Mouse (Mus musculus) stomach, embryonic 16.5 days (tissue): Measurements from ENCODE around the gene Ly6g6f. TPM values are rescaled to one million over a fixed set of nuclear protein-coding genes. Genes with fewer than 3 reads are reported as not detected.

Experiments used
- ATAC-seq: fragments of 200-750 bp; cut with Nextera tagmentation; 2 replicates; pipeline ENCODE4 v1.8.0; 2017; ENCODE audit warnings: moderate number of reproducible peaks, moderate TSS enrichment; ENCODE audit not compliant: insufficient read depth, low FRiP score
- H3K27ac ChIP-seq: fragments of 300-500 bp; sonication (generic); 2 replicates; pipeline ENCODE4 v1.5.1; 2014; ENCODE audit warnings: low read length
- H3K27me3 ChIP-seq: fragments of 300-500 bp; sonication (generic); 2 replicates; pipeline ENCODE4 v1.6.1; 2014; ENCODE audit warnings: low read length, control low read depth, mixed read lengths; ENCODE audit not compliant: control insufficient read depth, insufficient read depth
- H3K36me3 ChIP-seq: fragments of 300-500 bp; sonication (generic); 2 replicates; pipeline ENCODE4 v1.6.1; 2014; ENCODE audit warnings: low read length; ENCODE audit not compliant: control insufficient read depth, insufficient read depth
- H3K4me1 ChIP-seq: fragments of 300-500 bp; sonication (generic); 2 replicates; pipeline ENCODE4 v1.6.1; 2014; ENCODE audit warnings: low read length, control low read depth, mixed read lengths; ENCODE audit not compliant: control insufficient read depth, insufficient read depth
- H3K4me2 ChIP-seq: fragments of 300-500 bp; sonication (generic); 2 replicates; pipeline ENCODE4 v1.6.1; 2014; ENCODE audit warnings: low read depth, low read length, mixed read lengths
- H3K4me3 ChIP-seq: fragments of 300-500 bp; sonication (generic); replicated peaks from 2 replicates; pipeline ENCODE4 v1.5.1; 2014; ENCODE audit warnings: mild to moderate bottlenecking, low read length
- H3K9ac ChIP-seq: fragments of 300-500 bp; sonication (generic); 2 replicates; pipeline ENCODE4 v1.6.1; 2014; ENCODE audit warnings: low read length
- H3K9me3 ChIP-seq: fragments of 300-500 bp; sonication (generic); replicated peaks from 2 replicates; pipeline ENCODE4 v1.6.1; 2016; ENCODE audit warnings: low read length, control low read depth; ENCODE audit not compliant: control insufficient read depth
- WGBS: fragments of 180-500 bp; shearing (Covaris S2); extraction: QIAGEN DNeasy Blood & Tissue Kit; methylation state at CpG from one replicate; pipeline ENCODE4 v1.1.7; 2014; 5-methylcytosine and 5-hydroxymethylcytosine counted together
- polyA plus RNA-seq: library from polyadenylated mRNA; unstranded; fragments of >200 nt; fragmentation: Nextera tagmentation; extraction: Ambion mirVana; gene quantifications from 2 replicates; pipeline ENCODE4 v1.2.1, GENCODE M21; 2015

The Ly6g6f gene
- polyA plus RNA-seq, 1 experiment from 2014 or later: 0.54 TPM

DNA sequence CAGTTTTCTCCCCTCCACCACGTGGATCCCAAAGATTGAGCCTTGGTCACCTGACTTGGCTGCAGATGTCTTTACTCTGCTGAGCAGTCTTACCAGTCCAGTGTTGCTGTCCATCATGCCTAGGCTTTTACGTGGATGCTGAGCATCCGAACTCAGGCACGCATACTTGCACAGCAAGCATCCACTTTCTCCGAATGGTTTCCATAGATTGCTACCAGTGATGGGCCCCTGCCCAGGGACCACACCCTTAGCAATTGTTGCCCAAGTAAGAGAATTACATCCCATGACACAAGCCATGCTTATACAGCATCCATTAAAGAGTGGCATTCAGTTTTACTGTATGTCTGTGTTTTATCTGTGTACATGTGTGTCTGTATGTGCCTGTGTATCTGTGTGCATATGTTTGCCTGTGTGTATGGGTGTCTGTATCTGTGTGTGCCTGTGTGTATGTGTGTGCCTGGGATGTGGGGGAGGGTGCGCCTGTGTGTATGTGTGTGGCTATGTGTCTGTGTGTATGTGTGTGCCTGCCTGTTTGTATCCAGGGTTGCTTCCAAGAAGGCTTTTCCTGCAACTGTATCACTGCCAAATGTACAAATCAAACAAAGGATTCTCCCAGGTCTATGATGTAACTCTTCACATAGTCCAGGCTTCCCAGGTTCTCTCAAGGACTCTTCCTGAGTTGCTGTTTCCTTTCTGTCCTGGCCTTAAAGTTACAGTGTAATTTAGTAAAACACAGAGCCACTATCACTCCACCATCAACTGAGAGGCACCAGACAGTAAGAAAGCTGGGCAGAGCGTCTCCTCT, 29.5 kb downstream of the Ly6g6f start:
- no peak for ATAC-seq
- WGBS: 86% methylated on average over 7 of the region's 7 CpGs
- no peak overlapping the region for H3K27ac ChIP-seq
- H3K9me3 ChIP-seq: no peaks in the 10 kb centered on the region
- no peaks in the 10 kb centered on the region for H3K27me3 ChIP-seq
- peaks cover 23% of the 10 kb centered on the region for H3K36me3 ChIP-seq
- no peak overlapping the region for H3K9ac ChIP-seq
- no peak overlapping the region for H3K4me3 ChIP-seq
- peaks cover 24% of the 10 kb centered on the region for H3K4me1 ChIP-seq
- H3K4me2 ChIP-seq: no peak overlapping the region

DNA sequence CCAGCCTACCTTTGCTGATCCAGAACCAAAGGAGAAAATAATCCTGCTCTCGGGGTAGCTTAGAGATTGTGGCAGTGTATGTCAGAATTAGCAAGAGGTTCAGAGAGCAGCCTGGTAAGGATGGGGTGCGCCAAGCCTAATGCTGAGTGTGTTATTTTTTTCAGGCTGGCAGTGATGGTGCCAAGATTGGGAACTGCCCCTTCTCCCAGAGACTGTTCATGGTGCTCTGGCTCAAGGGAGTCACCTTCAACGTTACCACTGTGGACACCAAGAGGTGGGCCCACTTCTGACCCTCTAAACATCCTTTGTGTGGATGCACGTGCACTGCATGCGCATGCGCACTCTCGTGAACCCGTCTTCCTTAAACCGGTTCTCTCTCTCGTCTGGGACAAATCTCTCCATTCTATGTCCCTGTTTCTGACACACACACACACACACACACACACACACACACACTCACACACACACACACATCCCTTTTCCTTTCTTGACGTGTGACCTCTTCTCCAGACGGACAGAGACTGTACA, 33.1 kb downstream of the Ly6g6f start:
- Histone ChIP-seq H3K4me1 (peaks cover 36% of the 10 kb centered on the region), H3K36me3 (peaks cover 19% of the 10 kb centered on the region), H3K27me3 (no peaks in the 10 kb centered on the region), H3K4me3 (peak overlapping the region; percentile 88), H3K27ac (peak overlapping the region; percentile 99), H3K4me2 (peak overlapping the region; percentile 67), H3K9ac (peak overlapping the region; percentile 96), H3K9me3 (no peaks in the 10 kb centered on the region)
- ATAC-seq: no peak
- 74% methylated on average over 12 of the region's 12 CpGs for WGBS

DNA sequence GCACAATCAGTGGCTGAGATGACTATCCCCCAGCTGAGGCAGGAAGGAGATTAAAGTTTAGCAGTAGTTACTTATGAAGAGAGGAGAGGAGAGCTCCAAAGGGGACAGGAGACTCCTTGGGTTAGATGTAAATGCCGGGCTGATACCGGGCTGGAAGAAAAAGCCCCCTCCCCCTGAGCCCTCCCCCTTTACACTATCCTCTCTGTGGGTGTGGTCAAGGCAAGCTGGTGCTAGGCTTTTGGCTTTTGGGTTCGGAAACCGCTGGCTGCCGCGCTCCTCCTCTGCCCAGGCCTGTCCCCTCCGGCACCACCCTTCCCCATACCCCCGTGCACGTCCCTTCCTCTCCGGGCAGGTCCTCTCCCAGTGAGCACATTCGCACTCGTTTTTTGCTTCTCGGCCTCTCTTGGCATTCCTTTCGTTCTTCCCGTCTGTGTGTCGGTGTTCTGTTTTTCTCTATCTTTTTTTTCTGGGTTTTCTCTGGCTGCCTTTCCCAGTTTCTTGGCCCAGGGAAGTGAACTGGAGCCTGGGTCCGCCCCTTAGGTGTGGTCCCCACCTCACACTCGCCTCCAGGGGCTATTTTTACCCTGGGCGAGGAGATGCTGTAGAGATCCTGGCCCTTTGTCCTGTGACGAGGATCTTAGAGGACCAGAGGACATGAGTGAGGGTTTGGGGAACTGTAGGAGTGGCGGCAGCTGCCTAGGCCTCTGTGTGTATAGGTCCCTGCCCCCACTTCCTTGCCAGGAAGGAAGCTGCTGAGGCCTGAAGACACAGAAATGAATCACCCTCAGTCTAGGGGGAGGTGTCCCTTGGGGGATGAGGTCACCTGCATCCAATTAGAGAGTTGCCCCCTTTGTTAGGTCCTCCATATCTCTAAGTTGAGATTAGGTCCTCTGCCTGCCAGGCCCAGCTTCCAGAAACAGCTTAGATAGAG, 34.0 kb downstream of the Ly6g6f start:
- peak overlapping the region; percentile 96 for H3K9ac ChIP-seq
- H3K36me3 ChIP-seq: peaks cover 17% of the 10 kb centered on the region
- peak overlapping the region; percentile 99 for H3K27ac ChIP-seq
- no peaks in the 10 kb centered on the region for H3K27me3 ChIP-seq
- WGBS: under 1% methylated on average over 21 of the region's 21 CpGs
- peak overlapping the region; percentile 67 for H3K4me2 ChIP-seq
- no peaks in the 10 kb centered on the region for H3K9me3 ChIP-seq
- peak overlapping the region; percentile 88 for H3K4me3 ChIP-seq
- H3K4me1 ChIP-seq: peaks cover 43% of the 10 kb centered on the region
- ATAC-seq: peak; percentile 73

DNA sequence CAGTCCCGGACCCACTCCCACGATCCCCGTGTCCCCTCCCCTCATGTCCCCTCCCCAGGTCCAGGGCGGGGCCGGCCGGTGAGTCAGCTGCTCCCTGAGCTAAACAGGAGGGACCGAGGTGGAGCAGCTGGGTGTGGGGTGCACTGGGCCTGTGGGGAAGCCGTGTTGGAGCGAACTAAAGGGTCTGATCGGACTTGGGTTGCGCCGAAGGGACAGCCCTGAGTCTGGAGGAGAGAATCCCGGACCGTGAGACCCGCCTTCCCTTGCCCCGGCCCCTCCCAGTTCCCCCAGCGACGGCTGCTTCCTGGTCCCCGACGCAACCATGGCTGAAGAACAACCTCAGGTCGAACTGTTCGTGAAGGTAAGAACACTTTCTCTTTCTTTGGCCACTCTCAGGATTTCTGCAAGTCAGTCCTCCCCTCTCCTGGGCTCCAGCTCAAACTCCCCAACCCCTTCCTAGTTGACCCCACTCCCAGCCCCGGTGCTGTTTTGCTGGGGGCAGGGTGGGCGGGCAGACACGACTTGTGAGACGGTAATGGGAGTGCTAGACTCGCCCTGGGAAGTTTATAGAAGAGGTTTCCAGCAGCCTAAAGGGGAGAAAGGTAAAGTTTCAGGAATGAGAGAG, 35.2 kb downstream of the Ly6g6f start:
- under 1% methylated on average over 27 of the region's 27 CpGs for WGBS
- Histone ChIP-seq H3K27me3 (no peaks in the 10 kb centered on the region), H3K4me3 (peak overlapping the region; percentile 88), H3K4me2 (peak overlapping the region; percentile 67), H3K4me1 (peaks cover 50% of the 10 kb centered on the region), H3K36me3 (peaks cover 17% of the 10 kb centered on the region), H3K9ac (peak overlapping the region; percentile 96), H3K9me3 (no peaks in the 10 kb centered on the region), H3K27ac (peak overlapping the region; percentile 99)
- ATAC-seq: peak; percentile 12; the same call in 1 of the 2 replicates

DNA sequence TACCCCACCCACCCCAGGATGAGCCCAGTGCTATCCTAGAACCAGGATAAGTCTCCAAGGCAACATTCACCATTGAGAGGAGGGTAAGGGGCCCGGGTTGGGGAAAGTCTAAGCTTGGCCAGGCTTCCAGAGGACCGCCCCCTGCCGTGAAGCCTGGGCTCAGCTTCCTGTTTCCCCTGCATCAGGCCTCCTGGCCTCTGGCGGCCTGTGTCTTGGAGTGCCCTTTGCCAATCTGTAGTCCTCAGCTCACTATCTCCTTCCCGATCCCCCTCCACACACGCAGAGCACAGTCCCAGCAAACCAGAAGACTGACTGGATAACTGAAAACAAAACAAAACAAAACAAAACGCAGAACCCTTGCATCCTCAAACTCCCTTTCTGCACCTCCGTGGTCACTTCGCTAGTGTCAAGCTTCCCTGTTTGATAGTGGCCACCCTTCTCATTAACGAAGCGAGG, 35.8 kb downstream of the Ly6g6f start, which contains the start of gene Clic1:
Gene Clic1 (plus strand): TSS at position 406 of the 456 bp plus-strand sequence.
- H3K27me3 ChIP-seq: no peaks in the 10 kb centered on the region
- WGBS: 2% methylated on average over 11 of the region's 11 CpGs
- peaks cover 17% of the 10 kb centered on the region for H3K36me3 ChIP-seq
- H3K4me1 ChIP-seq: peaks cover 55% of the 10 kb centered on the region
- H3K9ac ChIP-seq: peak within 1 kb of the TSS; percentile 96
- H3K27ac ChIP-seq: peak within 1 kb of the TSS; percentile 99
- peak within 1 kb of the TSS; percentile 88 for H3K4me3 ChIP-seq
- H3K4me2 ChIP-seq: peak within 1 kb of the TSS; percentile 67
- ATAC-seq: peak; percentile 31
- H3K9me3 ChIP-seq: no peaks in the 10 kb centered on the region

DNA sequence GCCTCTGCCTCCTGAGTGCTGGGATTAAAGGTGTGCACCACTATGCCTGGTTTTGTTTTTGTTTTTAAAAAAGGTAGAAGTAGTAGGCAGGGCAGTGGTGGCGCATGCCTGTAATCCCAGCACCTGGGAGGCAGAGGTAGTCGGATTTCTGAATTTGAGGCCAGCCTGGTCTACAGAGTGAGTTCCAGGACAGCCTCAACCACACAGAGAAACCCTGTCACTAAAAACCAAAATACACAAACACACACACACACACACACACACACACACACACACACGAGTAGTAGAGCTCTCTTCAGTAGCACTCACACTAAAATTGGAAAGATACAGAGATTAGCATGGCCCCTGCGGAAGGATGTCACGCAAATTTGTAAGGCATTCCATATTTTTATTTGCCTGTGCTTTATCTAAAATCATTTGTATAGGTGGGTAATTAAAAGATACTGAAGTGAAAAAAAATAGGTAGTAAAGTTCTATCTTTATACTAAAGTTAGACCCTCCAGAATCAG, 36.4 kb downstream of the Ly6g6f start:
- peaks cover 56% of the 10 kb centered on the region for H3K4me1 ChIP-seq
- H3K36me3 ChIP-seq: peaks cover 11% of the 10 kb centered on the region
- H3K4me3 ChIP-seq: peak overlapping the region; percentile 88; the same call in 1 of the 2 replicates
- H3K9ac ChIP-seq: no peak overlapping the region
- ATAC-seq: no peak
- WGBS: 63% methylated on average over 5 of the region's 5 CpGs
- H3K27ac ChIP-seq: peak overlapping the region; percentile 99
- H3K27me3 ChIP-seq: no peaks in the 10 kb centered on the region
- no peaks in the 10 kb centered on the region for H3K9me3 ChIP-seq
- H3K4me2 ChIP-seq: peak overlapping the region; percentile 67

DNA sequence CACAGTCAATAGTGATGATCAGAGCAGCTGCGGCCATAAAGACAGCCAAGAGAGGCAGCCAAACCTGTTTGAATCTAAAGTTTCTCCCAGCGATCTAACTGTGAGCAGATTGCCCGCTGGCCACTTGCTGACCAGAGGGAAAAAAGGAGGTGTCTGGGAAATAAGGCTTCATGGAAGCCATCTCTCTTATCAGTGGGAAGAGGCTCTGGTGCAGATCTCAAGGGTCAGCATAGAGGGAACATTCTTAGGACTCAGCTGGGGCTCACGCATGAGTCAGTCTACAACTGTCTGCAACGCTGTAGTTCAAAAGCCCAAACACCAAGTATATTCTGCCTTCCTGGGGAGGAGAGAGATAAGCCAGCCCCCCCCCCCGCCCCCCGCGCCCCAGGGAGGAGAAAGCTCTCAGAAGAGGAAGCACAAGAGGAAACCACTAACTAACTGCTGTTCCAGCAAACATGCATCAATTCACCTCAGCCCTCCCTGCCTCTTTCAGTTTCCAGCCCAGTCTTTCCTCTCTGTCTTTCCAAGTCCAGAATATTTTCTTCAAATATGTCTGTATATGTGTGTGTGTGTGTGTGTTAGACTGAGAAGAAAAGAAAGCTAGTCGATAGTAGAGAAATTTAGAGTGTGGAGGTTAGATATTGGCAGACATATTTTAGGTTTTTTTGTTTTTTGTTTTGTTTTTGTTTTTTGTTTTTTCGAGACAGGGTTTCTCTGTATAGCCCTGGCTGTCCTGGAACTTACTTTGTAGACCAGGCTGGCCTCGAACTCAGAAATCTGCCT, 37.1 kb downstream of the Ly6g6f start:
- peak overlapping the region; percentile 99 for H3K27ac ChIP-seq
- no peak for ATAC-seq
- peaks cover 7% of the 10 kb centered on the region; the same call in 1 of the 2 replicates for H3K36me3 ChIP-seq
- H3K4me1 ChIP-seq: peaks cover 60% of the 10 kb centered on the region
- peak overlapping the region; percentile 100 for H3K4me2 ChIP-seq
- WGBS: 30% methylated on average over 11 of the region's 11 CpGs
- H3K9ac ChIP-seq: peak overlapping the region; percentile 28
- H3K9me3 ChIP-seq: no peaks in the 10 kb centered on the region
- 0 out of 2 replicates have a peak overlapping the region, but pooled peaks have one; percentile 3 for H3K4me3 ChIP-seq
- H3K27me3 ChIP-seq: no peaks in the 10 kb centered on the region

DNA sequence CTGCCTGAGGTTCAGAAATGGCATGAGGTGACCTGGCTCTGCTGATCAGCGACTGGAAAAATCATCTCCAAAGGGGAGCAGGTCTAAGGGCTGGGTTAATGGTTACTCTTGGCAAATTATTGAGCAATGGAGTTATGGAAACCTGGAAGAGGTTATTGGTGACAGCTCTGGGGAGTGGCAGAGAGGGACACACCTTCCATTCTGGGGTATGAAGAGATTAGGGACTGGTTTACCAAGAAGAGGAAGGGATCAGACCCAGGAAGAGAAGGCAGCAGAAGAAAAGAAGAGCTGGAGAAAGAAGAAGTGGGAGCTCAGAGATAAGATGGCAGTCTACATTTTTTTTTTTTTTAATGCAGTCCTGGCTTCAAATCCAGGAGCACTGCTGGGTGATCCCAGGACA, 37.7 kb downstream of the Ly6g6f start:
- WGBS: 26% methylated on average over 1 of the region's 1 CpGs
- Histone ChIP-seq H3K27ac (peak overlapping the region; percentile 99), H3K9ac (peak overlapping the region; percentile 28; the same call in 1 of the 2 replicates), H3K4me2 (peak overlapping the region; percentile 100), H3K36me3 (peaks cover under 1% of the 10 kb centered on the region; the same call in 1 of the 2 replicates), H3K9me3 (no peaks in the 10 kb centered on the region), H3K4me1 (peaks cover 56% of the 10 kb centered on the region), H3K4me3 (0 out of 2 replicates have a peak overlapping the region, but pooled peaks have one; percentile 3), H3K27me3 (no peaks in the 10 kb centered on the region)
- no peak for ATAC-seq
